Mouse (Mus musculus): Measurements from ENCODE around the gene Clpb.
"Not testable (repeated sequence)": the region's sequence is repeated elsewhere in the genome, so short reads cannot be mapped to it uniquely, and the experiment has no call there.

Clpb gene

GRCm38 (mm10) chr7:101663514-101664159, at the start of gene Clpb:
Gene Clpb, plus strand, starts transcription at chr7:101663633.
- DNase-seq (ENCODE audit: low read depth, low spot score), result peak; percentile 66

GRCm38 (mm10) chr7:101615406-101615805, 48.0 kb upstream of the Clpb start:
- DNase-seq (ENCODE audit: low read depth, low spot score), result no peak

GRCm38 (mm10) chr7:101616136-101616835, 47.1 kb upstream of the Clpb start:
- DNase-seq (ENCODE audit: low read depth, low spot score), result no peak

- DNase-seq (ENCODE audit: low read depth, low spot score), result no peak
These were observed 45.8 kb upstream of the Clpb start for GRCm38 (mm10) chr7:101617438-101618165.

GRCm38 (mm10) chr7:101618273-101618672, 45.2 kb upstream of the Clpb start:
- no peak for DNase-seq (ENCODE audit: low read depth, low spot score)

- no peak for DNase-seq (ENCODE audit: low read depth, low spot score)
These were observed 43.1 kb upstream of the Clpb start for GRCm38 (mm10) chr7:101620373-101620772.

- peak; percentile 22 for DNase-seq (ENCODE audit: low read depth, low spot score)
These were observed 41.6 kb upstream of the Clpb start for GRCm38 (mm10) chr7:101621861-101622260.

GRCm38 (mm10) chr7:101624283-101624682, 39.1 kb upstream of the Clpb start:
- no peak for DNase-seq (ENCODE audit: low read depth, low spot score)

- not testable (repeated sequence) for DNase-seq (ENCODE audit: low read depth, low spot score)
These were observed 36.3 kb upstream of the Clpb start for GRCm38 (mm10) chr7:101627166-101627565.

- DNase-seq (ENCODE audit: low read depth, low spot score), result no peak
These were observed 35.0 kb upstream of the Clpb start for GRCm38 (mm10) chr7:101628481-101628880.

- no peak for DNase-seq (ENCODE audit: low read depth, low spot score)
These were observed 29.7 kb upstream of the Clpb start for GRCm38 (mm10) chr7:101633629-101634177.

- no peak for DNase-seq (ENCODE audit: low read depth, low spot score)
These were observed 28.9 kb upstream of the Clpb start for GRCm38 (mm10) chr7:101634513-101634912.

GRCm38 (mm10) chr7:101636056-101636455, 27.4 kb upstream of the Clpb start:
- no peak for DNase-seq (ENCODE audit: low read depth, low spot score)

GRCm38 (mm10) chr7:101643879-101644278, 19.6 kb upstream of the Clpb start:
- DNase-seq (ENCODE audit: low read depth, low spot score), result no peak

GRCm38 (mm10) chr7:101649729-101650128, 13.7 kb upstream of the Clpb start:
- no peak for DNase-seq (ENCODE audit: low read depth, low spot score)

- DNase-seq (ENCODE audit: low read depth, low spot score), result no peak
These were observed 12.9 kb upstream of the Clpb start for GRCm38 (mm10) chr7:101650565-101650964.

GRCm38 (mm10) chr7:101653681-101654209, 9.7 kb upstream of the Clpb start:
- DNase-seq (ENCODE audit: low read depth, low spot score), result no peak

- no peak for DNase-seq (ENCODE audit: low read depth, low spot score)
These were observed 8.5 kb upstream of the Clpb start for GRCm38 (mm10) chr7:101654936-101655335.

- no peak for DNase-seq (ENCODE audit: low read depth, low spot score)
These were observed 1.4 kb upstream of the Clpb start for GRCm38 (mm10) chr7:101662006-101662405.

GRCm38 (mm10) chr7:101666581-101666980, 3.1 kb downstream of the Clpb start:
- no peak for DNase-seq (ENCODE audit: low read depth, low spot score)

GRCm38 (mm10) chr7:101671601-101672280, 8.3 kb downstream of the Clpb start:
- no peak for DNase-seq (ENCODE audit: low read depth, low spot score)

Measured in c-Kit-negative CD71-positive TER-119-positive erythroid progenitor cells, embryonic 14.5 days (primary cell).